Mouse (Mus musculus) G1E (cell line): ENCODE results near the gene Prkar2a. TPM values are rescaled to one million over a fixed set of nuclear protein-coding genes. Genes with fewer than 3 reads are reported as not detected.
A peak's percentile ranks its signal among the peaks of the same experiment; 100 is the strongest.

Source experiments
- ATAC-seq: 2 replicates; pipeline ENCODE4 v1.8.0; 2016; ENCODE audit warnings: mild to moderate bottlenecking; ENCODE audit not compliant: insufficient number of reproducible peaks, poor library complexity, low FRiP score, severe bottlenecking; ENCODE audit errors: extremely low read depth
- DNase-seq: peaks from one replicate; pipeline ENCODE4 v3.0.0; 2012; ENCODE audit warnings: low spot score
- H3K27me3 ChIP-seq: 2 replicates; pipeline ENCODE4 v1.6.1; 2012; ENCODE audit warnings: mild to moderate bottlenecking, low read length, inconsistent platforms; ENCODE audit not compliant: insufficient read depth
- H3K36me3 ChIP-seq: replicated peaks from 2 replicates; pipeline ENCODE3; 2012; ENCODE audit warnings: mild to moderate bottlenecking, inconsistent platforms
- H3K4me1 ChIP-seq: 2 replicates; pipeline ENCODE4 v1.6.1; 2012; ENCODE audit warnings: low read depth, low read length, inconsistent platforms, mixed read lengths; ENCODE audit not compliant: insufficient read depth
- H3K4me3 ChIP-seq: 2 replicates; pipeline ENCODE4 v1.5.1; 2012; ENCODE audit warnings: low read depth, mild to moderate bottlenecking, inconsistent platforms, low read length, moderate library complexity, mixed read lengths
- H3K9me3 ChIP-seq: replicated peaks from 2 replicates; pipeline ENCODE4 v1.6.1; 2012; ENCODE audit warnings: inconsistent platforms
- CTCF ChIP-seq: IDR thresholded peaks from 2 replicates; pipeline ENCODE4 v1.5.1; 2012; ENCODE audit warnings: low read depth, low read length, inconsistent platforms, mixed read lengths
- GATA1 ChIP-seq: IDR thresholded peaks from 2 replicates; pipeline ENCODE4 v1.6.1; 2012; ENCODE audit warnings: borderline replicate concordance, low read length, inconsistent platforms, mixed read lengths
- GATA2 ChIP-seq: IDR thresholded peaks from 2 replicates; pipeline ENCODE4 v1.6.1; 2012; ENCODE audit warnings: low read depth, low read length, inconsistent platforms, borderline replicate concordance
- POLR2AphosphoS5 ChIP-seq: IDR thresholded peaks from 2 replicates; pipeline ENCODE4 v1.6.1; 2012; ENCODE audit warnings: low read depth, low read length, inconsistent platforms; ENCODE audit not compliant: insufficient replicate concordance
- TAL1 ChIP-seq: conservative IDR thresholded peaks from 2 replicates; pipeline ENCODE4 v1.6.1; 2012; ENCODE audit warnings: low read depth, low read length, inconsistent platforms, mixed read lengths
- polyA plus RNA-seq: library from polyadenylated mRNA; stranded (reverse); fragments of >175 nt; gene quantifications from 2 replicates; pipeline ENCODE4 v1.2.3, GENCODE M21; 2012
- total RNA-seq, 2 experiments: library from RNA; stranded (forward) in 1 of 2; stranded (reverse) in 1 of 2; fragments of 200-1000 nt in 1 of 2; fragments of >200 nt in 1 of 2; fragmentation: Nextera tagmentation in 1 of 2; gene quantifications; 2 replicates each; pipeline ENCODE4 v1.2.3; 2014 to 2017

Prkar2a gene
- total and polyA plus RNA-seq, 3 experiments = 0.38 TPM; not detected in 2

DNA sequence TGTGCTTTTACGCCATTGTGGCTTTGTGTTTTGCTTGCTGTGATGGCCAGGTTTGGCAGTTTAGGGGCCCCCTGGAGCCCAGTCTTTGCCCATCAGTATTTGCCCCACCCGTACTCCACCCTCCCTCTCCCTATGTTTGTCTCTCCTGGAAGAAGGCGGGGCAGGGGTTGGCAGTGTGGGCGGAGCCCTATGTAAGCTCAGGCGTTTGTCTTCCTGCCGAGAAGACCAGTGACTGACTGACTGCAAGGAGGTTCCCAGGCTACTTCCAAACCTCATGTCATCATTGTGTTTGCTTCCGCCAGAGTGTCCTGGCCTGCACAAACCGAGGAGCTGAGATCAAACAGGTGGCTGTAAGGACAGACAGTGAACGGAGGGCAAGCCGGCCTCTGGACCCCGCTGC, 106.6 kb downstream of the Prkar2a start:
- Histone ChIP-seq H3K4me3 (peak overlapping the region; percentile 67; the same call in 1 of the 2 replicates), H3K27me3 (no peaks in the 10 kb centered on the region), H3K4me1 (peaks cover 69% of the 10 kb centered on the region), H3K9me3 (no peaks in the 10 kb centered on the region), H3K36me3 (peaks cover 67% of the 10 kb centered on the region)
- peak; percentile 77 for DNase-seq
- ATAC-seq = peak; percentile 73
- no peak for TF ChIP-seq TAL1
- no peak for TF ChIP-seq GATA2
- TF ChIP-seq POLR2AphosphoS5 = no peak
- TF ChIP-seq GATA1 = no peak

DNA sequence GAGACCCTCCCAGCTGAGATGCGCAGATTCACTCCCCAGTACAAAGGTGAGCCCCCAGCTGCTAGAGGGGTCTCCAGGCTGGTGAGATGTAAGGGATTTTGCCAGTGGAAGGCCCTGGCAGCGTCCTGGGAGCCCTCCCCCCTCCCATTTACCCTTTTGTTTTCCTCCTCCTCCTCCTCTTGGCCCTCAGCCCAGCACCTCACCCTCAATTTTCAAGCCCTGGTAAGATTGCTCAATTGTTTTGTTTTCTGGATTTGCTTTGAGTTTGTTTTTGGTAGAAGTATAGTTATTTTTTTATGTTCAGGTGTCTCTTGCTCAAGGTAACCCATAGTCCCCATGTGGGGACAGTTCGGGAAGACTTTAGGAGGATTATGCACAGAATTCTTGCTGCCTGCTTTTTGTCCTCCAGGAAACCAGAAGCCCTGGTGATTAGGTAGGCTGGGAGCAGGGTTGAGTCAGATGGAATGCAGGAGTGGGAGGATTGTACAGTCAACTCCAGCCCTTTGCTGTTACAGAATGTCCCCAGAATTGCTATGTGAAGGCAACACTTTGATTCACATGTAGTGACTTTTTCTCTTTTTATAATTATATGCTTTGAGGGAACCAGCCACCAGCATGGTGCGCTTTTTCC, 107.4 kb downstream of the Prkar2a start:
- H3K36me3 ChIP-seq = peaks cover 66% of the 10 kb centered on the region
- DNase-seq (no peak), ATAC-seq (no peak)
- no peaks in the 10 kb centered on the region for H3K27me3 ChIP-seq
- peaks cover 64% of the 10 kb centered on the region for H3K4me1 ChIP-seq
- no peak for TF ChIP-seq CTCF
- TF ChIP-seq GATA1 = no peak
- TF ChIP-seq POLR2AphosphoS5 = no peak
- no peak for TF ChIP-seq TAL1
- no peak for TF ChIP-seq GATA2
- H3K9me3 ChIP-seq = no peaks in the 10 kb centered on the region
- H3K4me3 ChIP-seq = peak overlapping the region; percentile 67; the same call in 1 of the 2 replicates

DNA sequence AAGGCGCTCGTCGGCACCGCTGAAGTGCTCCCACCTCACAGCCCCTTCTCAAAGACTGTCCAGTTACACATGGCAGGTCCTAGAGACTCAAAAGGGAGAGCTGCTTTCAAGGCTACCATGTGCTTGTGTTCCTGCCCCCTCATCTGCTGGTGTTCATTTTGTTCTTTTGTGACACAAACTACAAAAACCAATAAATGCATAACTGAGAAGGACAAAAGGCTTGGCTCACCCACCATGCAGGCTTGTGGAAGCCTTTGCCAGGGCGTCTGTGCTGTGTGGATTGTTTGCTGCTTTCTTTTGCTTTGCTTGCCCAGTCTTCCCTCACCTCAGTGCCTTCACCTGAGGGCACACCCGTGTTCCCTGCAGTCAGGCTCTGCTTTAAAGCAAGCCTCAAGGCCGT, 108.4 kb downstream of the Prkar2a start:
- H3K4me1 ChIP-seq = peaks cover 56% of the 10 kb centered on the region
- no peaks in the 10 kb centered on the region for H3K9me3 ChIP-seq
- H3K4me3 ChIP-seq = no peak overlapping the region
- DNase-seq (no peak), ATAC-seq (no peak)
- H3K27me3 ChIP-seq = no peaks in the 10 kb centered on the region
- peaks cover 73% of the 10 kb centered on the region for H3K36me3 ChIP-seq
- TF ChIP-seq CTCF (no peak), GATA2 (no peak)

DNA sequence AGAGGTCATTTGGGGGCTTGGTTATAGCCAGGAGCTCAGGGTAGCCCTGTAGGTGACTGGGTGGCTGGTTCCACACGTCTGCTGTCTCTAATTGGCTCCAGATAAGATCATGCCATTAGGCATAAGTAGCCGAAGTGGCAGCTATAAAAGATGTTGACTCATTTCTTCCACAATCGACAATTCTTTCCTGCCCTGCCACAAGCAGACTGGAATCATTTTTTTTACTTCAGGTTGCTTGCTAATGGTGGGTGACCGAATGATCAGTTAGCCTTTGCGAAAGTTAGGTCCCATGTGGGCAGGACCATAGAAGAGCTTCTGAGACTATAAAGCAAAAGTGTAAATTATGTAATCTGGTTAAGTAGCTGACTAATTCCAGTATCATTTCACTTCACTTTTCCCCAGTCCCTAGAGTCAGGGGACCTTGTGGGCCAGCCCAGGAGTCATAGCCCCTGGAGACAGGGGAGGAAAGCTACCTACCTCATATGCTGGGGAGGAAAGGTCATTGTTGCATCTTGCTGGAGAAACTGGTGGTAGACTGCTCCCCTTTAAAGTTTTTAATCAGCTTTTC, 109.5 kb downstream of the Prkar2a start:
- H3K27me3 ChIP-seq = no peaks in the 10 kb centered on the region
- ATAC-seq = no peak
- peaks cover 45% of the 10 kb centered on the region for H3K4me1 ChIP-seq
- DNase-seq = no peak
- H3K36me3 ChIP-seq = peaks cover 78% of the 10 kb centered on the region
- no peaks in the 10 kb centered on the region for H3K9me3 ChIP-seq
- no peak overlapping the region for H3K4me3 ChIP-seq
- no peak for TF ChIP-seq POLR2AphosphoS5
- TF ChIP-seq TAL1 = no peak

DNA sequence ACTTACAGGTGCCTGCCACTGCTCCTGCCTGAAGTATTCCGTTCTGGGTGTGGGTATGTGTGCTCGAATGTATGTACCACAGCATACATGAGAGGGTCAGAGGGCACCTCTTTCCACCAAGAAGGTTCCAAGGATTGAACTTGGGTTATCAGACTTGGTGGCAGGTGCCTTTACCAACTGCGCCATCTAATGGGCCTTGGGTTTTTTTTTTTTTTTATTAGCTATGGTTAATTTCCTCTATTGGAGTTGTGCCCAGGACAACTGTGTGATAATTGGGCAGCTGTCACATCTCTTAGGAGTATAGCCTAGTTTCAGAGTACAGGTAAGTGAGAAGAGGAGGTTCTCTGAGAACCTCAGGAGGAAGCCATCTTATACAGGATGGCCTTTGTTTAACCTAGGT, 110.5 kb downstream of the Prkar2a start:
- ATAC-seq = no peak
- DNase-seq = no peak
- H3K36me3 ChIP-seq = peaks cover 82% of the 10 kb centered on the region
- H3K4me1 ChIP-seq = peaks cover 40% of the 10 kb centered on the region
- TF ChIP-seq CTCF (no peak), GATA1 (no peak), GATA2 (no peak), POLR2AphosphoS5 (no peak)
- no peaks in the 10 kb centered on the region for H3K27me3 ChIP-seq
- H3K9me3 ChIP-seq = no peaks in the 10 kb centered on the region
- H3K4me3 ChIP-seq = no peak overlapping the region

Other genes with a start within 250 kb of the Prkar2a start
- 52.4 and 53.0 TPM in 2 replicates for gene Ccdc71, start 228.8 kb upstream of the Prkar2a start, total RNA-seq (2014; fragmentation: Nextera tagmentation)
- gene Ccdc71, start 228.8 kb upstream of the Prkar2a start, total RNA-seq (2017) = 20.3 and 22.3 TPM in 2 replicates
- gene Ccdc71, start 228.8 kb upstream of the Prkar2a start, polyA plus RNA-seq = 24.1 and 25.6 TPM in 2 replicates
- 14.7 and 21.2 TPM in 2 replicates for gene Klhdc8b, start 227.7 kb upstream of the Prkar2a start, total RNA-seq (2014; fragmentation: Nextera tagmentation)
- 52.8 and 63.1 TPM in 2 replicates for gene Klhdc8b, start 227.7 kb upstream of the Prkar2a start, total RNA-seq (2017)
- 112 and 116 TPM in 2 replicates for gene Klhdc8b, start 227.7 kb upstream of the Prkar2a start, polyA plus RNA-seq
- 0.15 TPM in 1 of 2 replicates, not detected in the other for gene Lamb2, start 209.6 kb upstream of the Prkar2a start, total RNA-seq (2014; fragmentation: Nextera tagmentation)
- 0.11 and 0.17 TPM in 2 replicates for gene Lamb2, start 209.6 kb upstream of the Prkar2a start, total RNA-seq (2017)
- gene Lamb2, start 209.6 kb upstream of the Prkar2a start, polyA plus RNA-seq = 0.07 TPM in 2 replicates
- gene Usp19, start 198.7 kb upstream of the Prkar2a start, total RNA-seq (2014; fragmentation: Nextera tagmentation) = 70.6 and 197 TPM in 2 replicates
- 41.3 and 44.7 TPM in 2 replicates for gene Usp19, start 198.7 kb upstream of the Prkar2a start, total RNA-seq (2017)
- gene Usp19, start 198.7 kb upstream of the Prkar2a start, polyA plus RNA-seq = 87.7 and 102 TPM in 2 replicates
- 320 and 349 TPM in 2 replicates for gene Qars, start 181.6 kb upstream of the Prkar2a start, total RNA-seq (2014; fragmentation: Nextera tagmentation)
- 196 and 201 TPM in 2 replicates for gene Qars, start 181.6 kb upstream of the Prkar2a start, total RNA-seq (2017)
- 138 and 248 TPM in 2 replicates for gene Qars, start 181.6 kb upstream of the Prkar2a start, polyA plus RNA-seq
- 179 and 214 TPM in 2 replicates for gene Qrich1, start 172.5 kb upstream of the Prkar2a start, total RNA-seq (2014; fragmentation: Nextera tagmentation)
- 150 and 161 TPM in 2 replicates for gene Qrich1, start 172.5 kb upstream of the Prkar2a start, total RNA-seq (2017)
- gene Qrich1, start 172.5 kb upstream of the Prkar2a start, polyA plus RNA-seq = 99.7 and 143 TPM in 2 replicates
- 145 and 154 TPM in 2 replicates for gene Impdh2, start 129.0 kb upstream of the Prkar2a start, total RNA-seq (2014; fragmentation: Nextera tagmentation)
- gene Impdh2, start 129.0 kb upstream of the Prkar2a start, total RNA-seq (2017) = 247 and 299 TPM in 2 replicates
- gene Impdh2, start 129.0 kb upstream of the Prkar2a start, polyA plus RNA-seq = 167 and 176 TPM in 2 replicates
- gene Ndufaf3, start 121.9 kb upstream of the Prkar2a start, total RNA-seq (2014; fragmentation: Nextera tagmentation) = 25.6 and 31.8 TPM in 2 replicates
- 16.9 and 29.4 TPM in 2 replicates for gene Ndufaf3, start 121.9 kb upstream of the Prkar2a start, total RNA-seq (2017)
- gene Ndufaf3, start 121.9 kb upstream of the Prkar2a start, polyA plus RNA-seq = 11.7 and 17.7 TPM in 2 replicates
- 48.3 and 49.1 TPM in 2 replicates for gene Dalrd3, start 119.4 kb upstream of the Prkar2a start, total RNA-seq (2014; fragmentation: Nextera tagmentation)
- 48.3 and 65.3 TPM in 2 replicates for gene Dalrd3, start 119.4 kb upstream of the Prkar2a start, total RNA-seq (2017)
- gene Dalrd3, start 119.4 kb upstream of the Prkar2a start, polyA plus RNA-seq = 101 and 121 TPM in 2 replicates
- gene Wdr6, start 110.6 kb upstream of the Prkar2a start, total RNA-seq (2014; fragmentation: Nextera tagmentation) = 22.6 and 27.6 TPM in 2 replicates
- 36.3 and 39.2 TPM in 2 replicates for gene Wdr6, start 110.6 kb upstream of the Prkar2a start, total RNA-seq (2017)
- 16.9 and 30.0 TPM in 2 replicates for gene Wdr6, start 110.6 kb upstream of the Prkar2a start, polyA plus RNA-seq
- 1.7 and 1.9 TPM in 2 replicates for gene P4htm, start 91.6 kb upstream of the Prkar2a start, total RNA-seq (2014; fragmentation: Nextera tagmentation)
- gene P4htm, start 91.6 kb upstream of the Prkar2a start, total RNA-seq (2017) = 2.0 and 2.6 TPM in 2 replicates
- gene P4htm, start 91.6 kb upstream of the Prkar2a start, polyA plus RNA-seq = 5.4 and 5.7 TPM in 2 replicates
- gene Arih2, start 39.9 kb upstream of the Prkar2a start, total RNA-seq (2014; fragmentation: Nextera tagmentation) = 77.4 and 83.1 TPM in 2 replicates
- 86.9 and 91.4 TPM in 2 replicates for gene Arih2, start 39.9 kb upstream of the Prkar2a start, total RNA-seq (2017)
- gene Arih2, start 39.9 kb upstream of the Prkar2a start, polyA plus RNA-seq = 146 and 153 TPM in 2 replicates
- 17.4 and 17.8 TPM in 2 replicates for gene Slc25a20, start 27.2 kb upstream of the Prkar2a start, total RNA-seq (2014; fragmentation: Nextera tagmentation)
- gene Slc25a20, start 27.2 kb upstream of the Prkar2a start, total RNA-seq (2017) = 30.3 TPM in 2 replicates
- 5.5 and 7.7 TPM in 2 replicates for gene Slc25a20, start 27.2 kb upstream of the Prkar2a start, polyA plus RNA-seq
- 39.0 and 43.0 TPM in 2 replicates for gene Ip6k2, start 94.5 kb downstream of the Prkar2a start, total RNA-seq (2014; fragmentation: Nextera tagmentation)
- 35.7 and 43.8 TPM in 2 replicates for gene Ip6k2, start 94.5 kb downstream of the Prkar2a start, total RNA-seq (2017)
- 29.4 and 33.6 TPM in 2 replicates for gene Ip6k2, start 94.5 kb downstream of the Prkar2a start, polyA plus RNA-seq
- 4.7 and 6.3 TPM in 2 replicates for gene Nckipsd, start 119.1 kb downstream of the Prkar2a start, total RNA-seq (2014; fragmentation: Nextera tagmentation)
- 4.1 and 5.2 TPM in 2 replicates for gene Nckipsd, start 119.1 kb downstream of the Prkar2a start, total RNA-seq (2017)
- 5.6 and 8.3 TPM in 2 replicates for gene Nckipsd, start 119.1 kb downstream of the Prkar2a start, polyA plus RNA-seq
- not detected in 2 replicates for gene Celsr3, start 137.0 kb downstream of the Prkar2a start, total RNA-seq (2014; fragmentation: Nextera tagmentation)
- 0.11 and 0.12 TPM in 2 replicates for gene Celsr3, start 137.0 kb downstream of the Prkar2a start, total RNA-seq (2017)
- 0.01 TPM in 1 of 2 replicates, not detected in the other for gene Celsr3, start 137.0 kb downstream of the Prkar2a start, polyA plus RNA-seq
- gene Slc26a6, start 164.0 kb downstream of the Prkar2a start, total RNA-seq (2014; fragmentation: Nextera tagmentation) = 1.0 and 3.6 TPM in 2 replicates
- 2.3 and 3.1 TPM in 2 replicates for gene Slc26a6, start 164.0 kb downstream of the Prkar2a start, total RNA-seq (2017)
- 2.4 and 3.5 TPM in 2 replicates for gene Slc26a6, start 164.0 kb downstream of the Prkar2a start, polyA plus RNA-seq
- gene Tmem89, start 225.3 kb downstream of the Prkar2a start, total RNA-seq (2014; fragmentation: Nextera tagmentation) = not detected in 2 replicates
- gene Tmem89, start 225.3 kb downstream of the Prkar2a start, total RNA-seq (2017) = not detected in 2 replicates
- not detected in 2 replicates for gene Tmem89, start 225.3 kb downstream of the Prkar2a start, polyA plus RNA-seq
- gene Uqcrc1, start 247.3 kb downstream of the Prkar2a start, total RNA-seq (2014; fragmentation: Nextera tagmentation) = 172 and 173 TPM in 2 replicates
- 186 and 188 TPM in 2 replicates for gene Uqcrc1, start 247.3 kb downstream of the Prkar2a start, total RNA-seq (2017)
- 448 and 452 TPM in 2 replicates for gene Uqcrc1, start 247.3 kb downstream of the Prkar2a start, polyA plus RNA-seq